ENCODE assay signal across 30 mouse cellular contexts in the genomic region with DNA sequence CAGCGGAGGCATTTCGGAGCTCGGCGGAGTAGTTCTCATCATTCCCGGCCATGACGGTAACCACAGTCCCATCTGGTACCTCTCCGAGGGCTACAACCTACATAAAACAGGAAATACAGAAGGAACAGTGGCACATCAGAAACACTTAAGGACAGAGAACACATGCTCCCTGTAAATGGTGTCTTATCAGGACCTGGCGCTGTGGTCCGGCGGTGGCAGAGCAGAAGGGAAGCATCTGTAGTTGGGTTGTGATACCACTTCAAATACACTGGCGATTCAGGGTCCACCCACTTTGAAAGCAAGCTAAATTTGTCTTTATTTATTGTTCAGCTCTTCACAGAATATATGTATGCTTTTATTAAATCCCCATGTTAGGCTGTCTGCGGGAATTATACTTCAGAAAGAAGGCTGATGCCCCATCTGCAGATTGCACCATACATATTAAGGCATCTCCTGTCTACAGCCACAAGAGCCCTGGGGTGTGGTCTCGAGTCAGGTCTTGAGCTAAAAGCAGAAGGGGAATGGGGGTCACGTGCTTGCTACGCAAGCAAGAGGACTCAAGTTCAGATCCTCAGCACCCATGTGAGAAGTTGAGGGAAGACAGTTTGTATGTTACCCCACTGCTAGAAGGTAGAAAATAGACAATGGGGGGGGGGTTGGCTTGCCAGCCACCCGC. TPM values are rescaled to one million over a fixed set of nuclear protein-coding genes. Genes with fewer than 3 reads are reported as not detected.
DNase-seq lines count a peak whose midpoint lies in the region; ATAC-seq lines count a peak whose summit lies in the region.
"Had no signal": no experiment of that assay in that cellular context is flagged by ENCODE, and none has a peak within 500 bp of the region (broad histone marks: within the 10 kb centered on the region; RNA-seq: fewer than 3 reads in every experiment).

No protein-coding gene starts in this region.

- no peak for ATAC-seq in limb, embryonic 12.5 days (ENCODE audit: insufficient number of reproducible peaks, insufficient read depth, low FRiP score, low TSS enrichment, low read depth)
- no peak for ATAC-seq in embryonic facial prominence, embryonic 13.5 days (ENCODE audit: insufficient number of reproducible peaks, insufficient read depth, low FRiP score, low TSS enrichment, low read depth)
- ATAC-seq in limb, embryonic 15.5 days (ENCODE audit: insufficient number of reproducible peaks, low FRiP score, low TSS enrichment, low read depth): no peak
- ATAC-seq in neutrophil, adult 5-6 weeks (ENCODE audit: extremely low read depth, insufficient number of reproducible peaks, low FRiP score, poor library complexity, severe bottlenecking): peak; percentile 65; the same call in 1 of the 2 replicates
- ATAC-seq in neural tube, embryonic 15.5 days (ENCODE audit: low FRiP score): no peak
- ATAC-seq: CD4-positive, CD25-positive, alpha-beta regulatory T cell, adult 4 months; forebrain, embryonic 16.5 days; midbrain, embryonic 16.5 days; Patski had no signal

- peak overlapping the region; percentile 30 for H3K4me2 ChIP-seq in limb, embryonic 12.5 days
- peak overlapping the region; percentile 43 for H3K4me2 ChIP-seq in embryonic facial prominence, embryonic 13.5 days
- H3K4me2 ChIP-seq in limb, embryonic 15.5 days: peak overlapping the region; percentile 12; the same call in 1 of the 2 replicates
- H3K4me2 ChIP-seq in neural tube, embryonic 15.5 days: no peak overlapping the region
- H3K4me2 ChIP-seq: heart, embryonic 13.5 days; hindbrain, embryonic 13.5 days; kidney, embryonic 15.5 days; liver, embryonic 13.5 days had no signal

- H3K4me1 ChIP-seq in limb, embryonic 12.5 days (replicated peaks): peaks cover 25% of the 10 kb centered on the region
- H3K4me1 ChIP-seq in limb, embryonic 10.5 days: peaks cover 24% of the 10 kb centered on the region
- H3K4me1 ChIP-seq in embryonic facial prominence, embryonic 13.5 days: peaks cover 40% of the 10 kb centered on the region
- H3K4me1 ChIP-seq in limb, embryonic 15.5 days: peaks cover 10% of the 10 kb centered on the region
- H3K4me1 ChIP-seq in neural tube, embryonic 15.5 days: no peaks in the 10 kb centered on the region
- H3K4me1 ChIP-seq: forebrain, embryonic 10.5 days; heart, embryonic 13.5 days; hindbrain, embryonic 13.5 days; liver, embryonic 13.5 days; midbrain, embryonic 10.5 days had no signal

- H3K9me3 ChIP-seq in limb, embryonic 12.5 days: no peaks in the 10 kb centered on the region
- no peaks in the 10 kb centered on the region for H3K9me3 ChIP-seq in limb, embryonic 10.5 days (replicated peaks)
- H3K9me3 ChIP-seq in embryonic facial prominence, embryonic 13.5 days: no peaks in the 10 kb centered on the region
- H3K9me3 ChIP-seq in limb, embryonic 15.5 days: no peaks in the 10 kb centered on the region
- no peaks in the 10 kb centered on the region for H3K9me3 ChIP-seq in neural tube, embryonic 15.5 days (replicated peaks)
- H3K9me3 ChIP-seq: forebrain, embryonic 10.5 days; heart, embryonic 13.5 days; hindbrain, embryonic 13.5 days; kidney, embryonic 15.5 days; liver, embryonic 13.5 days; midbrain, embryonic 10.5 days had no signal

- no peak overlapping the region for H3K4me3 ChIP-seq in limb, embryonic 12.5 days (replicated peaks)
- no peak overlapping the region for H3K4me3 ChIP-seq in limb, embryonic 10.5 days
- H3K4me3 ChIP-seq in embryonic facial prominence, embryonic 13.5 days: peak overlapping the region; percentile 15; the same call in 1 of the 2 replicates
- H3K4me3 ChIP-seq in limb, embryonic 15.5 days: no peak overlapping the region; the same call in 1 of the 2 replicates
- no peak overlapping the region for H3K4me3 ChIP-seq in neural tube, embryonic 15.5 days (replicated peaks)
- H3K4me3 ChIP-seq: forebrain, embryonic 10.5 days; heart, embryonic 13.5 days; hindbrain, embryonic 13.5 days; kidney, embryonic 15.5 days; liver, embryonic 13.5 days; midbrain, embryonic 10.5 days had no signal

- no peak overlapping the region for H3K9ac ChIP-seq in limb, embryonic 12.5 days (replicated peaks)
- no peak overlapping the region for H3K9ac ChIP-seq in embryonic facial prominence, embryonic 13.5 days
- no peak overlapping the region for H3K9ac ChIP-seq in limb, embryonic 15.5 days
- H3K9ac ChIP-seq in neural tube, embryonic 15.5 days (replicated peaks): no peak overlapping the region
- H3K9ac ChIP-seq: heart, embryonic 13.5 days; hindbrain, embryonic 13.5 days; kidney, embryonic 15.5 days; liver, embryonic 13.5 days had no signal

- H3K36me3 ChIP-seq in limb, embryonic 12.5 days: no peaks in the 10 kb centered on the region
- H3K36me3 ChIP-seq in limb, embryonic 10.5 days: no peaks in the 10 kb centered on the region
- peaks cover 16% of the 10 kb centered on the region for H3K36me3 ChIP-seq in embryonic facial prominence, embryonic 13.5 days
- H3K36me3 ChIP-seq in limb, embryonic 15.5 days: no peaks in the 10 kb centered on the region
- H3K36me3 ChIP-seq in neural tube, embryonic 15.5 days: no peaks in the 10 kb centered on the region
- H3K36me3 ChIP-seq: forebrain, embryonic 10.5 days; heart, embryonic 13.5 days; hindbrain, embryonic 13.5 days; kidney, embryonic 15.5 days; liver, embryonic 13.5 days; midbrain, embryonic 10.5 days had no signal

- peaks cover 17% of the 10 kb centered on the region for H3K27me3 ChIP-seq in limb, embryonic 12.5 days
- peaks cover 25% of the 10 kb centered on the region; the same call in 1 of the 2 replicates for H3K27me3 ChIP-seq in limb, embryonic 10.5 days (ENCODE audit: low read depth, poor library complexity, severe bottlenecking)
- no peaks in the 10 kb centered on the region for H3K27me3 ChIP-seq in embryonic facial prominence, embryonic 13.5 days
- 0 out of 2 replicates have a peak, but pooled peaks cover 16% of the 10 kb centered on the region for H3K27me3 ChIP-seq in limb, embryonic 15.5 days
- peaks cover 16% of the 10 kb centered on the region for H3K27me3 ChIP-seq in neural tube, embryonic 15.5 days (replicated peaks)
- H3K27me3 ChIP-seq: liver, embryonic 13.5 days; Patski had no signal

- 76% methylated on average over 16 of the region's 16 CpGs for WGBS in limb, embryonic 12.5 days
- WGBS in limb, embryonic 10.5 days: 86% methylated on average over 16 of the region's 16 CpGs
- 52% methylated on average over 16 of the region's 16 CpGs for WGBS in embryonic facial prominence, embryonic 13.5 days
- 67% methylated on average over 16 of the region's 16 CpGs for WGBS in limb, embryonic 15.5 days
- 91% methylated on average over 16 of the region's 16 CpGs for WGBS in neural tube, embryonic 15.5 days

- peak overlapping the region; percentile 37; the same call in 1 of the 2 replicates for H3K27ac ChIP-seq in limb, embryonic 12.5 days
- no peak overlapping the region for H3K27ac ChIP-seq in limb, embryonic 10.5 days
- peak overlapping the region; percentile 61 for H3K27ac ChIP-seq in embryonic facial prominence, embryonic 13.5 days
- no peak overlapping the region for H3K27ac ChIP-seq in limb, embryonic 15.5 days
- no peak overlapping the region for H3K27ac ChIP-seq in neural tube, embryonic 15.5 days (replicated peaks)
- H3K27ac ChIP-seq: forebrain, embryonic 10.5 days; heart, embryonic 13.5 days; hindbrain, embryonic 13.5 days; kidney, embryonic 15.5 days; liver, embryonic 13.5 days; midbrain, embryonic 10.5 days had no signal

- DNase-seq in limb, embryonic 10.5 days (ENCODE audit: low spot score): no peak
- DNase-seq in ovary, postnatal 36 days (ENCODE audit: low spot score): no peak
- DNase-seq: adrenal gland, adult 2 months; cerebellum, adult 11 months; cerebellum, postnatal 14 days; gastrocnemius, postnatal 10 days; heart, adult 18-20 months; heart, postnatal 14 days; kidney, adult 11 months; kidney, postnatal 36 days; liver, embryonic 13.5 days; lung, adult 2 months; lung, postnatal 14 days; right cerebral cortex, postnatal 25 days; thymus, adult 2 months; thymus, postnatal 4 days had no signal

RNA-seq across cellular contexts. Expression of a gene that starts 52.0 kb away (rescaled TPM):
- polyA plus RNA-seq in limb, embryonic 12.5 days (2016; fragmentation: Nextera tagmentation; extraction: Ambion mirVana): 26.1 and 28.0 TPM in 2 replicates
- 21.6 and 24.9 TPM in 2 replicates for polyA plus RNA-seq in limb, embryonic 10.5 days (2016; fragmentation: Nextera tagmentation; extraction: Ambion mirVana)
- 24.5 and 25.4 TPM in 2 replicates for polyA plus RNA-seq in embryonic facial prominence, embryonic 13.5 days (2015; fragmentation: Nextera tagmentation; extraction: Ambion mirVana)
- polyA plus RNA-seq in limb, embryonic 15.5 days (2015; fragmentation: Nextera tagmentation; extraction: Ambion mirVana): 18.8 and 19.2 TPM in 2 replicates
- 5.8 and 6.6 TPM in 2 replicates for total RNA-seq in neutrophil, adult 5-6 weeks (2017)
- polyA plus RNA-seq in neural tube, embryonic 15.5 days (2015; fragmentation: Nextera tagmentation; extraction: Ambion mirVana): 24.5 and 26.3 TPM in 2 replicates

Comparison
In these comparisons a context has a peak if more than half of its experiments do, and no peak if none do; other contexts are left out.
1. H3K27ac ChIP-seq: peak in limb, embryonic 12.5 days (single experiment) and embryonic facial prominence, embryonic 13.5 days (single experiment); none in limb, embryonic 10.5 days (single experiment), limb, embryonic 15.5 days (single experiment) and neural tube, embryonic 15.5 days (single experiment).